Mouse (Mus musculus): ENCODE measurements at regions not wholly inside any gene's neighbourhood (a gene's known extent, or its start where the extent isn't known, plus 50 kb on each side); places are given as distances from the start of the nearest gene placed in this dataset.
"Not testable (repeated sequence)": the region's sequence is repeated elsewhere in the genome, so short reads cannot be mapped to it uniquely, and the experiment has no call there.

DNA sequence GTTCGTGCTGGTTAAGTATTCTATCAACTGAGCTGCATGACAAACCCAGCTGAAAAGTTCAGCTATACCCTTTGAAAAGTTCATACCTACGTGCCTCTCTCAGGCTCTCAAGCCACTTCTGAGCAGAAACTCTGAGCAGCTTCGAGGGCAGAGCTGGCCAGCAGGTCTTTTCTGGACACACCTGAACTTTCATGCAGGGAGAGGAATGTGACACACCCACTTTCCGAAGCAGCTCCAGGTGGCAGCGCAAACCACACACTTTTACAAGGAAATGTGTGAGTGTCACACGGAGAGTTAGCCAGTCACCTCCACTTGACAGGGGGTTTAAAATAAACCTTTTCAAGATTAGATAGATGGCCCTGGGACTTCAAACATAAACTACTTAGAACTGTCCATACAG is 103.2 kb upstream of the Klf3 start:
- no peaks in the 10 kb centered on the region for H3K9me3 ChIP-seq
- H3K36me3 ChIP-seq, result no peaks in the 10 kb centered on the region
- WGBS, result 47% methylated on average over 6 of the region's 6 CpGs
- H3K27me3 ChIP-seq (ENCODE audit: insufficient read depth, poor library complexity, severe bottlenecking), result no peaks in the 10 kb centered on the region
- H3K4me1 ChIP-seq, result peaks cover 22% of the 10 kb centered on the region
- DNase-seq (ENCODE audit: low spot score), result no peak
- H3K27ac ChIP-seq, result no peak overlapping the region
- H3K4me3 ChIP-seq, result no peak overlapping the region

DNA sequence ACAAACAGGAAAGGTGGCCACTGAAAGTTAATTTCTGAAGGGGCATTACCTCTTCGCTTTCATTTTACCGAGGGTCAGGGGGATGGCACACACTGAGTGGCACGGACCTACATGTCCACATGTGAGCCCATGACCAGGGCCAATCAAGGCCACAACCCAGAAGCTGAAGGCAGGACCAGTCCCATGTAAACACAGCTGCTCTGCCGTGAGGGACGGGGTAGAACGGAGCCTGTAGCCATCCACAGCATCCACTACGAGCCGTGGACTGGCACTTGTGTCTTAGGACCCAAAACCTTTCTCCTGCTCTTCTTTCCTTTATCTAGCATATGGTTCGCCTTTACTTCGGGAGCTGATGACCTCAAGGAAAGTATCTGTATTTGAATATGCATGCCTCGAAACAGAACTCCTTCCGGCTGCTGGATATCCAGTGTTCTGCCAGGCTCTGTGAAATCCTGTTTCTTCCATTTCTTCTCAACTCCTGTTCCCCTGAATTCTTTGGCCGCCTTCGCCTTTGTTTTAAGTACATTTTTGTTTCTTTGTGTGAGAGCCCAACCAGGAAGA is 101.9 kb upstream of the Klf3 start:
- H3K4me1 ChIP-seq, result peaks cover 22% of the 10 kb centered on the region
- WGBS, result 63% methylated on average over 14 of the region's 14 CpGs
- H3K4me3 ChIP-seq, result no peak overlapping the region
- H3K27me3 ChIP-seq (ENCODE audit: insufficient read depth, poor library complexity, severe bottlenecking), result no peaks in the 10 kb centered on the region
- DNase-seq (ENCODE audit: low spot score), result no peak
- no peaks in the 10 kb centered on the region for H3K9me3 ChIP-seq
- no peaks in the 10 kb centered on the region for H3K36me3 ChIP-seq
- H3K27ac ChIP-seq, result peak overlapping the region; percentile 84

DNA sequence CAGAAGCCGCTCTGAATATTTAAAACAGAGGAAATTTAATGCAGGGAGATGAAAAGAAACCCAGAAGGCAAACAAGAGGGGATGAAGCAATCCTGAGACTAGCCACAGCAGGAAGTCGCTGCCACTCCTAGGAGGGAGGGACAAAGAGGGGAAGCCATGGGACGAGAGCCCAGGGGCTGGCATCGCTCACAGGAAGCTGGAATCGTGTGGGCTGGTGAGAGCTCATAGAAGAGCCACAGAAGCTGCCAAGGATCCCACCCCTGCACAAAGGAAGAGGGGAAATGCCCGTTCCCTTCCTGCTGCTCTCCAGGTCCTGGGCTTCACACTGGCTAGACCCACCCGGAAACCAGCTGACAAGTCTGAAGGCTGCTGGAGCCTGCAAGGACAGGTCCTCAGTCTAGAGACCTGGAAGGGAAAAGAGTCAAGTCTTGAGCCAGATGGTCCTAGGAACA is 101.4 kb upstream of the Klf3 start:
- H3K4me3 ChIP-seq, result peak overlapping the region; percentile 16; the same call in 1 of the 2 replicates
- H3K36me3 ChIP-seq, result no peaks in the 10 kb centered on the region
- peak overlapping the region; percentile 84 for H3K27ac ChIP-seq
- DNase-seq (ENCODE audit: low spot score), result no peak
- WGBS, result 26% methylated on average over 7 of the region's 7 CpGs
- no peaks in the 10 kb centered on the region for H3K9me3 ChIP-seq
- H3K27me3 ChIP-seq (ENCODE audit: insufficient read depth, poor library complexity, severe bottlenecking), result no peaks in the 10 kb centered on the region
- peaks cover 25% of the 10 kb centered on the region for H3K4me1 ChIP-seq

DNA sequence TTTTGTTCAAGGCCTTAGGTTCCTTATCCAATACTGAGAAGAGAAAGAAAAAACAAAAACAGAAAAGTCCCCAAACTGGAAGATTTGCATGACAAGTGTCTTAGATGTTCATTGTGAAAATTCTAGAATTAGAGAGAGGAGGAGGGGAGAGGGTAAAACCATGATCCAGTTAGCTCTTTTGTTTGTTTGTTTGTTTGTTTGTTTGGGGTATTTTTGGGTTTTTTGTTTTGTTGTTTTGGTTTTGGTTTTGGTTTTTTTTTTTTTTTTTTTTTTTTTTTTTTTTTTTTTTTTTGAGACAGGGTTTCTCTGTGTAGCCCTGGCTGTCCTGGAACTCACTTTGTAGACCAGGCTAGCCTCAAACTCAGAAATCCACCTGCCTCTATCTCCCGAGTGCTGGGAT is 100.8 kb upstream of the Klf3 start:
- WGBS, result 28% methylated on average over 1 of the region's 1 CpGs
- H3K27ac ChIP-seq, result peak overlapping the region; percentile 84
- not testable (repeated sequence) for DNase-seq (ENCODE audit: low spot score)

DNA sequence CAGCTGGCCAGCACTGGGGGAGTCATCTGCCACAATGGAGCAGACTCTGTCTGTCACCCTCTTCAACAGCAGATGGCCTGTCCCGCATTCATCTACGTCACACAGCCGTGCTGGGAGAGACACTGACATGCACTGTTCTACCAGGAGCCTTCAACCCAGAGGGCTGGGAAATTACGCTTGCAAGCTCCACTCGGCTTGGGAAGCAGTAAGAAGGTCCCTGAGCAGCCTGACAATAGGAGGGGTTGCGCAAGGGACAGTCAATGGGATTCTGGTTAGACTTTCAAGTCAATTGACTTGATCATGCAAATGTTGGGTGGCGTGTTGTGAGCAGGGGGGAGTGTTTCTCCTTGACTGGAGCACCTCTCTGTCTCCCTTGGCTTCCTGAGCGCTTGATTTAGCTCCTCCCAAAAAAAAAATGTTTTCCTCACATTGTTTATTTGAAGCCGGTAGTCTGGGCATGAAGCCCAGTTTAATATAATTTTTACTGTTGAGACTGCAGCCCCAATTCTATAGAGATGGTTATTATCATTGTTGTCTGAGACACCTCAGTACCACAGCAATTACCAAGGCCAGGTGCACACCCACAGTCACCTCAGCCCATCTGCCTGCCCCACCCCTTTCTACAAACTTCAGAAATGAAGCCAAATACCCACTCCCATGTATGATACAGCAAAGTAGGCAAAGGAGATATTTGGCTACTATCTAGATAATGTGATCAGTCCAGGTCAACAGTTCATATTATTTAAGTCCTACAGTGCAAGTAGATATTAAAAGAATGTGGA is 99.9 kb upstream of the Klf3 start:
- no peak overlapping the region for H3K4me3 ChIP-seq
- H3K36me3 ChIP-seq, result no peaks in the 10 kb centered on the region
- H3K27me3 ChIP-seq (ENCODE audit: insufficient read depth, poor library complexity, severe bottlenecking), result no peaks in the 10 kb centered on the region
- H3K4me1 ChIP-seq, result peaks cover 25% of the 10 kb centered on the region
- H3K27ac ChIP-seq, result peak overlapping the region; percentile 33; the same call in 1 of the 2 replicates
- WGBS, result 58% methylated on average over 9 of the region's 9 CpGs
- no peaks in the 10 kb centered on the region for H3K9me3 ChIP-seq
- DNase-seq (ENCODE audit: low spot score), result no peak

More for the DNA sequence above, 100.8 kb upstream of the Klf3 start:
- H3K4me3 ChIP-seq; H3K36me3 ChIP-seq; H3K9me3 ChIP-seq; H3K27me3 ChIP-seq (ENCODE audit: insufficient read depth, poor library complexity, severe bottlenecking): not testable (repeated sequence)
- H3K4me1 ChIP-seq, result peaks cover 25% of the 10 kb centered on the region

DNA sequence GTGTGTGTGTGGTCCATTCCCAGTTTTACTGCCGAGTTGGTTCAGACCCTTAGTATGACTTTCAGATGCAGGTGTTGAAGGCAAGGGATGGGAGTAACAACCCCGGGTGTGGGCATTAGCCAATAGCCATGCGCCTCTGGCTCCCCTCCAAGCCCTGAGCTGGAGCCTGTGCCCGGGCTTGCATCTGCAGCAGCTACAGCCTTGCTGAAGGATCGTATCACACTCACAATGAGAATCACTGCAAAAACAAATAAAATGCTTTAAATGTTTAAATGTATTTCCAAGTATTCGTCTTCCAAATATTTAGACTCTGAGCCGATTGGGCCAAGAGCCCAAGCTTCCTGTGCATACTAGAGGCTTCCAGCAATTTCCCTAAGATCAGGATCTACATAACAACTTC is 99.0 kb upstream of the Klf3 start:
- Histone ChIP-seq H3K4me3 (no peak overlapping the region), H3K36me3 (no peaks in the 10 kb centered on the region), H3K27ac (no peak overlapping the region), H3K4me1 (peaks cover 25% of the 10 kb centered on the region), H3K9me3 (no peaks in the 10 kb centered on the region), H3K27me3 (ENCODE audit: insufficient read depth, poor library complexity, severe bottlenecking) (no peaks in the 10 kb centered on the region)
- DNase-seq (ENCODE audit: low spot score), result no peak
- 78% methylated on average over 7 of the region's 7 CpGs for WGBS

DNA sequence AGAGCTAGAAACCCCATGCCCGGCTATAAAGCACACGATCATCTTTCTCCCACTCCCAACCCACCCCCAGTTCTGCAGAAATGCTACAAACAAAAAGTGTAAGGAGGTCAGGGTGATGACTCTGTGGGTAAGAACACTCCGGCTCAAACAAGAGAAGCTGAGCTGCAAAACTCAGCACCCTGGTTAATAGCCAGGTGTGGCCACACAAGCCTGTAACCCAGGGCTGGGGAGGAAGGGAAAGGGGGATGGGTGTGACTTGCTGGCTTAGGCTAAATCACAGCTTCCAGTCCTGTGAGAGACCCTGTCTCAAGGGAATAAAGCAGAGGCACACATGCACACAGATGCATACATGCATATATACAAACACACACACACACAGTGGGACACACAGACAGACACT is 96.6 kb upstream of the Klf3 start:
- Histone ChIP-seq H3K9me3 (no peaks in the 10 kb centered on the region), H3K27ac (no peak overlapping the region), H3K27me3 (ENCODE audit: insufficient read depth, poor library complexity, severe bottlenecking) (no peaks in the 10 kb centered on the region), H3K4me1 (peaks cover 12% of the 10 kb centered on the region), H3K4me3 (no peak overlapping the region), H3K36me3 (no peaks in the 10 kb centered on the region)
- DNase-seq (ENCODE audit: low spot score), result no peak
- 82% methylated on average over 3 of the region's 3 CpGs for WGBS

DNA sequence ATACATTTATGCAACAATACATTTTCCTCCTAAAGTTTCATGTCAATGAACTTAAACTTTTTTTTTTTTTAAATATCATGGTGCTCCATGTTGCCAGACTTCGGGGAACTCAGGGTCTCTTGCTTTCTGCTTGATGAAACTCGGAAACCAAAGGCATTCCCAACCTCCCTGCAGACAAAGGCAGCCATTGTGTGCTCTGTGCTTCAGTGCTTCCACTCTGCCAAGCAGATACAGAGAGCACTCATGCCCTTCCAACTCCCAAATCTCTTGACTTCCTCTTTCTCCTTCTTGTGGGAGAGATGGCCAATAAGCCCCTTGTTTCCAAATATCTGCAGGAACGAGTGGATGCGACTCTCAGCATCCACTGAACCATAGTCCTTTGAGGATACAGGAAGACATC is 94.0 kb upstream of the Klf3 start:
- Histone ChIP-seq H3K36me3 (no peaks in the 10 kb centered on the region), H3K27me3 (ENCODE audit: insufficient read depth, poor library complexity, severe bottlenecking) (no peaks in the 10 kb centered on the region), H3K9me3 (no peaks in the 10 kb centered on the region), H3K4me1 (peaks cover 4% of the 10 kb centered on the region), H3K4me3 (no peak overlapping the region), H3K27ac (no peak overlapping the region)
- 63% methylated on average over 4 of the region's 4 CpGs for WGBS
- no peak for DNase-seq (ENCODE audit: low spot score)

DNA sequence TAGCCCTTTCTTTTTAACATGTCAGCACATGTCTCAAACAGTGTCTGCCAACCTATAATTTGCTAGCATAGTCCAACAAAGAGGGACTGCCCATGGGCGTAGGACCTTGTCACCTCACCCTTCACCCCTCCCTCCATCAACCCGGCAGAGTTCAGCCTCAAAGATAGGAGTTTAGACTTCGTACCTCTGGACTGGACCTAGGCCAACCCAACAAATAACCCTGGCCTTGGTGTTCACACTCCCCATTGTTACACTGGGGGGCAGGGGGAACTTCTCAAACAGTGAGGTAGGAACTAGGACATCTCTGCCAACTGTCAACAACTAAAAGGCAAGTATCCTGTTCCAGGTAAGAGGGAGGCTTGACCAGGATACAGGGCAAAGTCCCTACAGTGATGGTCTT is 93.0 kb upstream of the Klf3 start:
- Histone ChIP-seq H3K27me3 (ENCODE audit: insufficient read depth, poor library complexity, severe bottlenecking) (no peaks in the 10 kb centered on the region), H3K27ac (peak overlapping the region; percentile 10; the same call in 1 of the 2 replicates), H3K4me1 (peaks cover 11% of the 10 kb centered on the region), H3K36me3 (no peaks in the 10 kb centered on the region), H3K9me3 (no peaks in the 10 kb centered on the region), H3K4me3 (no peak overlapping the region)
- WGBS, result 56% methylated on average over 3 of the region's 3 CpGs
- no peak for DNase-seq (ENCODE audit: low spot score)

DNA sequence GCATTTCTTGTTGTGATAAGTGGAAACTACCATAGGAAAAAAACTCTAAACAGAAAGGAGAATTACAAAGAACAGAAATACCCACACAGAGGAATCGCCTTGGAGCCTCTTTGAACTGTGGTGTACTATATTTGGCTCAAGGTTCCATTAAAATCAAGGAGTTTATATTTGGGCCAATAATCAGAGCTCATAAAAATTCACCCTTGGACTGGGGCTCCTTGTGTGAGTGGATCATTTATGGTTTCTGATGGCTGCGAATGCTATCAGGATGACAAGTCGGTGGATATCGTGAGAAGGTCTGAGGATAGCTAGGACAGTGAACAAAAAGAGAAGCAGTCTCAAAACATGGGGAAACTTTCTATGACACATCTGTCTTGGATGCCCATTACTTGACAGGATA is 92.2 kb upstream of the Klf3 start:
- H3K4me3 ChIP-seq, result no peak overlapping the region
- no peak overlapping the region for H3K27ac ChIP-seq
- H3K27me3 ChIP-seq (ENCODE audit: insufficient read depth, poor library complexity, severe bottlenecking), result no peaks in the 10 kb centered on the region
- H3K36me3 ChIP-seq, result no peaks in the 10 kb centered on the region
- no peaks in the 10 kb centered on the region for H3K9me3 ChIP-seq
- H3K4me1 ChIP-seq, result peaks cover 11% of the 10 kb centered on the region
- 92% methylated on average over 4 of the region's 4 CpGs for WGBS
- DNase-seq (ENCODE audit: low spot score), result no peak

DNA sequence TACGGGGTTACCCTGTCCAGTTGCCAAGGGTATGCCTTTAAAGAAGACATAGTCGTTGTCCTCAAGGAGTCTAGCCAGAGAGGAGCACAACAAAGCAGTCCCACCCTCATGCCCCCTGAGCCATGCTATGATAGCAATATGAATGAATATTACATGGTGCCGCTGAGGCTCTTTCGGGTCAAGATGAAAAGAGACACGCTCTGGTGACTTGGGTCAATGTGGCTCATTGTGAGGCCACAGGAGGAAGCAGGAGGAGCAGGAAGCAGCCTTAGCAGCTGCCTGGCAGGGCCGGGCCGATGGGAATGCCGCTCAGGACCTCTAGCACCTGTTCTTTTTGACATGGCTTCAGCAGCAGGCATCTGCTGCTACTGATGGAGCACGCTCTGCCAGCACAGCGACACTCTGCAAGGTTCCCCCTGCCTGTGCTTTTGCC is 89.0 kb upstream of the Klf3 start:
- H3K36me3 ChIP-seq, result no peaks in the 10 kb centered on the region
- peak overlapping the region; percentile 68; the same call in 1 of the 2 replicates for H3K27ac ChIP-seq
- H3K4me1 ChIP-seq, result peaks cover 8% of the 10 kb centered on the region
- 64% methylated on average over 10 of the region's 10 CpGs for WGBS
- no peaks in the 10 kb centered on the region for H3K27me3 ChIP-seq (ENCODE audit: insufficient read depth, poor library complexity, severe bottlenecking)
- H3K9me3 ChIP-seq, result no peaks in the 10 kb centered on the region
- DNase-seq (ENCODE audit: low spot score), result no peak
- no peak overlapping the region for H3K4me3 ChIP-seq

DNA sequence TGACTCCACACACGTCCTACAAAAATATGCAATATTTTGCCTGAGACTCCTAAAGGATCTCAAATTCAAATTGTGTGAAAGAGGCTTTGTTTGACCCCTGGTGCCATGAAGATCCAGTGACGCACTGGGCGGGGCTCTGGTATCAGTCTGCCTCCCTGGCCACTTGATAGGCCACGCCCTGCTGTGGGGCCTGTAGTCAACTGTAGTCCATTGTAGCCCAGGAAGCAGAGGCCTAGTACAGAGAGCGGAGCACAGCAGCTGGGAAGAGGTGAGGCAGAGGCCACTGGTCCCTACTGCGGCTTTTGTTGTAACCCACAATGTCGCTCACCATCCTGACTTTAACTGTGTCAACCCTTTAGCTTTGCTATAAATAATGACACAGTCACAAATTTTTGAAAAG is 88.5 kb upstream of the Klf3 start:
- Histone ChIP-seq H3K27ac (peak overlapping the region; percentile 68; the same call in 1 of the 2 replicates), H3K9me3 (no peaks in the 10 kb centered on the region), H3K4me1 (peaks cover 8% of the 10 kb centered on the region), H3K4me3 (no peak overlapping the region), H3K27me3 (ENCODE audit: insufficient read depth, poor library complexity, severe bottlenecking) (no peaks in the 10 kb centered on the region), H3K36me3 (no peaks in the 10 kb centered on the region)
- DNase-seq (ENCODE audit: low spot score), result peak; percentile 90
- 62% methylated on average over 7 of the region's 7 CpGs for WGBS

DNA sequence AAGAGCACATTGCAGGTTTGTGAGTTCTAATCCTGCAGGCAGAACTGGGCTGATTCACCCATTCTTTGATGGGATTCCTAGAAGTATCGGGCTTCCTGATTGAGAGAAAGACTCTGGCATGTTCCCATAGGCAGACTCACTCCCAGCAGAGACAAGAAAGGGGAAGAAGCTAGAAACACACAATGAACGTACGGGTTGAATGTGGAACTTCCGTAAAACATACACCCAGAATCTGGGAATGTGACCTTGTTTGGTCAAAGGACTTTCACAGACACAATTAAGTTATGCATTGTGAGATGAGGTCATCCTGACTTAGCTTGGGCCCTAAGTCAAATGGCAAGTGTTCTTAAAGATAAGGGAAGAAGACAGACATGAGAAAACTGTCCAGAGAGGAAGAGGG is 86.6 kb upstream of the Klf3 start:
- DNase-seq (ENCODE audit: low spot score), result no peak
- H3K36me3 ChIP-seq, result no peaks in the 10 kb centered on the region
- H3K4me3 ChIP-seq, result no peak overlapping the region
- H3K27me3 ChIP-seq (ENCODE audit: insufficient read depth, poor library complexity, severe bottlenecking), result no peaks in the 10 kb centered on the region
- no peak overlapping the region for H3K27ac ChIP-seq
- no peaks in the 10 kb centered on the region for H3K9me3 ChIP-seq
- WGBS, result 70% methylated on average over 4 of the region's 4 CpGs
- H3K4me1 ChIP-seq, result peaks cover 8% of the 10 kb centered on the region
